In genomic region chr1:179502565-179502964, GRCm38 (mm10) we compare ENCODE assay signal across 9 mouse cellular contexts. TPM values are rescaled to one million over a fixed set of nuclear protein-coding genes. Genes with fewer than 3 reads are reported as not detected.
A peak's percentile ranks its signal among the peaks of the same experiment; 100 is the strongest.
DNase-seq lines count a peak whose midpoint lies in the region; ATAC-seq and TF ChIP-seq lines count a peak whose summit lies in the region.
"Had no signal": no experiment of that assay in that cellular context is flagged by ENCODE, and none has a peak within 500 bp of the region (broad histone marks: within the 10 kb centered on the region; RNA-seq: fewer than 3 reads in every experiment).

No protein-coding gene starts in this region.

- peak; percentile 29; the same call in 1 of the 2 replicates for TF ChIP-seq CTCF in cerebellum, adult 2 months (IDR thresholded peaks at IDR 0.05; ENCODE audit: borderline replicate concordance, insufficient read depth, low read depth, low read length)
- TF ChIP-seq CTCF in left cerebral cortex, adult 2 months (IDR thresholded peaks at IDR 0.05): peak; percentile 82

- H3K27ac ChIP-seq in cerebellum, adult 2 months (ENCODE audit: insufficient read depth, low read length): no peak overlapping the region
- H3K27ac ChIP-seq in left cerebral cortex, adult 2 months: no peak overlapping the region
- H3K27ac ChIP-seq in hindbrain, embryonic 13.5 days: no peak overlapping the region
- H3K27ac ChIP-seq: neural tube, embryonic 13.5 days had no signal

- 7% methylated on average over 3 of the region's 3 CpGs for WGBS in cerebellum, adult 2 months
- WGBS in hindbrain, embryonic 13.5 days: 23% methylated on average over 3 of the region's 3 CpGs

- no peak overlapping the region for H3K4me3 ChIP-seq in cerebellum, adult 2 months (replicated peaks; ENCODE audit: insufficient read depth, low read depth, low read length)
- H3K4me3 ChIP-seq in left cerebral cortex, adult 2 months: no peak overlapping the region
- no peak overlapping the region for H3K4me3 ChIP-seq in hindbrain, embryonic 13.5 days
- H3K4me3 ChIP-seq: neural tube, embryonic 13.5 days had no signal

- H3K9ac ChIP-seq in hindbrain, embryonic 13.5 days: no peak overlapping the region
- H3K9ac ChIP-seq: neural tube, embryonic 13.5 days had no signal

- H3K9me3 ChIP-seq in hindbrain, embryonic 13.5 days: no peaks in the 10 kb centered on the region
- H3K9me3 ChIP-seq: neural tube, embryonic 13.5 days had no signal

- no peaks in the 10 kb centered on the region for H3K27me3 ChIP-seq in cerebellum, adult 2 months (ENCODE audit: control insufficient read depth, insufficient read depth, low read length)
- no peaks in the 10 kb centered on the region for H3K27me3 ChIP-seq in hindbrain, embryonic 13.5 days
- H3K27me3 ChIP-seq: neural tube, embryonic 13.5 days had no signal

- no peak for TF ChIP-seq POLR2A in cerebellum, adult 2 months (IDR thresholded peaks at IDR 0.05; ENCODE audit: borderline replicate concordance, insufficient read depth, low read length)

- intact Hi-C loops in left cerebral cortex, adult 2 months (cut with DNase I): loop anchor here (1.0 kb wide), 1 partner anchor 122 kb away; no protein-coding TSS in a partner anchor

- ATAC-seq in hindbrain, embryonic 13.5 days (ENCODE audit: low FRiP score): no peak

- no peaks in the 10 kb centered on the region for H3K4me1 ChIP-seq in cerebellum, adult 2 months (ENCODE audit: control insufficient read depth, insufficient read depth, low read length)
- no peaks in the 10 kb centered on the region for H3K4me1 ChIP-seq in hindbrain, embryonic 13.5 days (replicated peaks)
- H3K4me1 ChIP-seq: neural tube, embryonic 13.5 days had no signal

- no peaks in the 10 kb centered on the region for H3K36me3 ChIP-seq in hindbrain, embryonic 13.5 days
- H3K36me3 ChIP-seq: neural tube, embryonic 13.5 days had no signal

- H3K4me2 ChIP-seq in hindbrain, embryonic 13.5 days: no peak overlapping the region
- H3K4me2 ChIP-seq: neural tube, embryonic 13.5 days had no signal

- no peak for DNase-seq in cerebellum, adult 2 months
- no peak for DNase-seq in cerebellum, adult 11 months
- DNase-seq in left cerebral cortex, adult 2 months (ENCODE audit: extremely low spot score in 1 of 2, low spot score in 2 of 2): no peak
- DNase-seq in left cerebral cortex, adult 11 months (ENCODE audit: low spot score): no peak
- DNase-seq in MN1 (ENCODE audit: low spot score): peak; percentile 54
- DNase-seq in lung, postnatal 36 days: peak; percentile 14
- no peak for DNase-seq in spleen, postnatal 14 days (ENCODE audit: low spot score in 2 of 2)

RNA-seq across cellular contexts. Expression of gene Smyd3, which starts 15.3 kb away (rescaled TPM):
- polyA plus RNA-seq in cerebellum, adult 2 months (2012; rRNA removed): 17.3 and 18.3 TPM in 2 replicates
- 10 to 100 TPM; 25.0 to 25.6 TPM for total RNA-seq in left cerebral cortex, adult 2 months (2021)
- polyA plus RNA-seq in hindbrain, embryonic 13.5 days (2015; fragmentation: Nextera tagmentation; extraction: Ambion mirVana): 19.6 and 20.7 TPM in 2 replicates

RNA-seq across cellular contexts. Expression of gene Tfb2m, which starts 43.5 kb away (rescaled TPM):
- polyA plus RNA-seq in cerebellum, adult 2 months (2012; rRNA removed): 22.6 and 23.5 TPM in 2 replicates
- total RNA-seq in left cerebral cortex, adult 2 months (2021): 10 to 100 TPM; 23.8 to 25.0 TPM
- 35.2 and 39.0 TPM in 2 replicates for polyA plus RNA-seq in hindbrain, embryonic 13.5 days (2015; fragmentation: Nextera tagmentation; extraction: Ambion mirVana)

RNA-seq across cellular contexts. Expression of gene Cnst, which starts 43.6 kb away (rescaled TPM):
- 45.1 and 49.8 TPM in 2 replicates for polyA plus RNA-seq in cerebellum, adult 2 months (2012; rRNA removed)
- total RNA-seq in left cerebral cortex, adult 2 months (2021): 10 to 100 TPM; 36.6 to 37.0 TPM
- 27.7 and 30.9 TPM in 2 replicates for polyA plus RNA-seq in hindbrain, embryonic 13.5 days (2015; fragmentation: Nextera tagmentation; extraction: Ambion mirVana)

Comparison
In these comparisons a context has a peak if more than half of its experiments do, and no peak if none do; other contexts are left out.
1. DNase-seq: peak in MN1 (single experiment) and lung, postnatal 36 days (single experiment); none in cerebellum, adult 2 months (0 of 2), cerebellum, adult 11 months (single experiment), left cerebral cortex, adult 2 months (0 of 2), left cerebral cortex, adult 11 months (single experiment) and spleen, postnatal 14 days (0 of 2).